Mouse (Mus musculus) kidney, postnatal 4 days (tissue): Measurements from ENCODE around the gene Taar8a.
"Not testable (repeated sequence)": the region's sequence is repeated elsewhere in the genome, so short reads cannot be mapped to it uniquely, and the experiment has no call there.

Experiments
- DNase-seq, 2 experiments: peaks; one replicate each; pipeline ENCODE4 v3.0.0; 2021; ENCODE audit warnings: mixed read lengths in 2 of 2

Gene Taar8a

GRCm38 (mm10) chr10:24076200-24076599 is at the start of gene Taar8a:
TSS of gene Taar8a (plus strand) at chr10:24076500.
- not testable (repeated sequence) for DNase-seq

- DNase-seq = no peak
Observed at GRCm38 (mm10) chr10:24026922-24027321, 49.4 kb upstream of the Taar8a start, which contains the start of gene Taar7d. TSS of gene Taar7d (plus strand) at chr10:24027222.

GRCm38 (mm10) chr10:24031347-24031746 is 45.0 kb upstream of the Taar8a start:
- no peak for DNase-seq

GRCm38 (mm10) chr10:24037314-24037713 is 39.0 kb upstream of the Taar8a start, which contains the start of gene Taar7e:
TSS of gene Taar7e (plus strand) at chr10:24037614.
- DNase-seq = no peak

GRCm38 (mm10) chr10:24040120-24040869 is 36.0 kb upstream of the Taar8a start:
- no peak for DNase-seq

GRCm38 (mm10) chr10:24049210-24049609 is 27.1 kb upstream of the Taar8a start, which contains the start of gene Taar7f:
TSS of gene Taar7f (plus strand) at chr10:24049510.
- DNase-seq = no peak

GRCm38 (mm10) chr10:24052039-24052438 is 24.3 kb upstream of the Taar8a start:
- DNase-seq = no peak

GRCm38 (mm10) chr10:24058986-24059385 is 17.3 kb upstream of the Taar8a start:
- DNase-seq = no peak

GRCm38 (mm10) chr10:24074751-24075150 is 1.5 kb upstream of the Taar8a start:
- DNase-seq = not testable (repeated sequence)

GRCm38 (mm10) chr10:24080166-24080565 is 3.9 kb downstream of the Taar8a start:
- peak; percentile 69 to 70 for DNase-seq

- no peak for DNase-seq
Observed at GRCm38 (mm10) chr10:24085936-24086335, 9.6 kb downstream of the Taar8a start.

GRCm38 (mm10) chr10:24086555-24086954 is 10.3 kb downstream of the Taar8a start:
- DNase-seq = no peak

GRCm38 (mm10) chr10:24087168-24087567 is 10.9 kb downstream of the Taar8a start:
- DNase-seq = no peak

- no peak for DNase-seq
Observed at GRCm38 (mm10) chr10:24092194-24092593, 15.9 kb downstream of the Taar8a start, which contains the start of gene Taar8b. TSS of gene Taar8b (minus strand) at chr10:24092294.

- not testable (repeated sequence) for DNase-seq
Observed at GRCm38 (mm10) chr10:24097010-24097409, 20.7 kb downstream of the Taar8a start.

- not testable (repeated sequence) for DNase-seq
Observed at GRCm38 (mm10) chr10:24101812-24102211, 25.5 kb downstream of the Taar8a start, which contains the start of gene Taar8c. TSS of gene Taar8c (minus strand) at chr10:24101912.

- not testable (repeated sequence) for DNase-seq
Observed at GRCm38 (mm10) chr10:24103299-24103698, 27.0 kb downstream of the Taar8a start.

GRCm38 (mm10) chr10:24107747-24108146 is 31.4 kb downstream of the Taar8a start:
- DNase-seq = no peak

GRCm38 (mm10) chr10:24108236-24108635 is 31.9 kb downstream of the Taar8a start:
- no peak for DNase-seq

- DNase-seq = not testable (repeated sequence)
Observed at GRCm38 (mm10) chr10:24109434-24109833, 33.1 kb downstream of the Taar8a start, which contains the start of gene Taar9. TSS of gene Taar9 (minus strand) at chr10:24109534.

GRCm38 (mm10) chr10:24111116-24111778 is 34.9 kb downstream of the Taar8a start:
- DNase-seq = peak; percentile 55 to 62
